Mouse (Mus musculus) spleen, adult 2 months (tissue): ENCODE data around the gene Nedd9.

Experiments used
- CTCF ChIP-seq: fragments of 200-500 bp; IDR thresholded peaks from 2 replicates; pipeline ENCODE4 v1.5.1; 2011; ENCODE audit warnings: mild to moderate bottlenecking, inconsistent platforms; ENCODE audit not compliant: insufficient read depth, insufficient read length, insufficient replicate concordance; ENCODE audit errors: extremely low read depth
- POLR2A ChIP-seq: fragments of 200-500 bp; IDR thresholded peaks from 2 replicates; pipeline ENCODE4 v1.6.1; 2011; ENCODE audit warnings: low read depth, low read length, inconsistent platforms

GRCm38 (mm10) chr13:41330051-41330450, 157.1 kb downstream of the Nedd9 start:
- TF ChIP-seq CTCF (no peak), POLR2A (no peak)
